Mouse (Mus musculus) limb, embryonic 14.5 days (tissue): ENCODE measurements around the gene Clec3b. TPM values are rescaled to one million over a fixed set of nuclear protein-coding genes. Genes with fewer than 3 reads are reported as not detected.

Experiments
- ATAC-seq: fragments of 200-750 bp; cut with Nextera tagmentation; 2 replicates; pipeline ENCODE4 v1.8.0; 2017; ENCODE audit warnings: low read depth, moderate number of reproducible peaks, moderate TSS enrichment; ENCODE audit not compliant: low FRiP score
- DNase-seq: peaks from one replicate; pipeline ENCODE4 v3.0.0-alpha.2; 2015; ENCODE audit warnings: low spot score
- H3K27ac ChIP-seq: fragments of 300-500 bp; sonication (generic); replicated peaks from 2 replicates; pipeline ENCODE4 v1.5.1; 2014; ENCODE audit warnings: low read depth, mild to moderate bottlenecking, low read length, moderate library complexity, mixed read lengths
- H3K27me3 ChIP-seq: fragments of 300-500 bp; sonication (generic); 2 replicates; pipeline ENCODE4 v1.6.1; 2014; ENCODE audit warnings: low read length, mixed read lengths; ENCODE audit not compliant: control insufficient read depth, insufficient read depth
- H3K36me3 ChIP-seq: fragments of 300-500 bp; sonication (generic); 2 replicates; pipeline ENCODE4 v1.6.1; 2014; ENCODE audit warnings: mild to moderate bottlenecking, low read length, moderate library complexity, mixed read lengths; ENCODE audit not compliant: control insufficient read depth, insufficient read depth
- H3K4me1 ChIP-seq: fragments of 300-500 bp; sonication (generic); 2 replicates; pipeline ENCODE4 v1.6.1; 2014; ENCODE audit warnings: antibody characterized with exemption, low read length, mixed read lengths; ENCODE audit not compliant: control insufficient read depth, insufficient read depth
- H3K4me2 ChIP-seq: fragments of 300-500 bp; sonication (generic); replicated peaks from 2 replicates; pipeline ENCODE4 v1.6.1; 2014; ENCODE audit warnings: low read depth, mild to moderate bottlenecking, low read length, moderate library complexity; ENCODE audit not compliant: severe bottlenecking
- H3K4me3 ChIP-seq: fragments of 300-500 bp; sonication (generic); replicated peaks from 2 replicates; pipeline ENCODE4 v1.5.1; 2014; ENCODE audit warnings: low read length
- H3K9ac ChIP-seq: fragments of 300-500 bp; sonication (generic); 2 replicates; pipeline ENCODE4 v1.6.1; 2014; ENCODE audit warnings: mild to moderate bottlenecking, low read depth, low read length, moderate library complexity; ENCODE audit not compliant: severe bottlenecking
- H3K9me3 ChIP-seq: fragments of 300-500 bp; sonication (generic); 2 replicates; pipeline ENCODE4 v1.6.1; 2016; ENCODE audit warnings: low read length; ENCODE audit not compliant: control insufficient read depth
- POLR2A ChIP-seq: fragments of 200-500 bp; IDR thresholded peaks from 2 replicates; pipeline ENCODE4 v1.8.0; 2012; ENCODE audit warnings: inconsistent platforms, mild to moderate bottlenecking, moderate library complexity, borderline replicate concordance; ENCODE audit not compliant: insufficient read depth, insufficient read length; ENCODE audit errors: extremely low read depth
- WGBS: fragments of 180-500 bp; shearing (Covaris S2); extraction: QIAGEN DNeasy Blood & Tissue Kit; methylation state at CpG from one replicate; pipeline ENCODE4 v1.1.7; 2014; 5-methylcytosine and 5-hydroxymethylcytosine counted together
- polyA plus RNA-seq, 2 experiments: library from polyadenylated mRNA; depleted of rRNA in 1 of 2; stranded (reverse) in 1 of 2; unstranded in 1 of 2; fragments of >200 nt; fragmentation: Nextera tagmentation in 1 of 2; extraction: Ambion mirVana in 1 of 2; gene quantifications; 2 replicates each; pipeline versions ENCODE4 v1.2.1 to v1.2.3; 2012 to 2014

The Clec3b gene
- polyA plus RNA-seq, 2 experiments: 1.6 to 21.0 TPM

- Histone ChIP-seq H3K9ac (peak overlapping the region; percentile 54), H3K4me3 (peak overlapping the region; percentile 25), H3K36me3 (no peaks in the 10 kb centered on the region), H3K27ac (no peak overlapping the region), H3K9me3 (no peaks in the 10 kb centered on the region), H3K27me3 (no peaks in the 10 kb centered on the region), H3K4me2 (peak overlapping the region; percentile 46), H3K4me1 (no peaks in the 10 kb centered on the region; the same call in 1 of the 2 replicates)
- DNase-seq: peak; percentile 39
- WGBS: 35% methylated on average over 28 of the region's 30 CpGs
- TF ChIP-seq POLR2A: no peak
- ATAC-seq: peak; percentile 60
Measured at GRCm38 (mm10) chr9:123156910-123157361, 6.2 kb downstream of the Clec3b start.

DNA sequence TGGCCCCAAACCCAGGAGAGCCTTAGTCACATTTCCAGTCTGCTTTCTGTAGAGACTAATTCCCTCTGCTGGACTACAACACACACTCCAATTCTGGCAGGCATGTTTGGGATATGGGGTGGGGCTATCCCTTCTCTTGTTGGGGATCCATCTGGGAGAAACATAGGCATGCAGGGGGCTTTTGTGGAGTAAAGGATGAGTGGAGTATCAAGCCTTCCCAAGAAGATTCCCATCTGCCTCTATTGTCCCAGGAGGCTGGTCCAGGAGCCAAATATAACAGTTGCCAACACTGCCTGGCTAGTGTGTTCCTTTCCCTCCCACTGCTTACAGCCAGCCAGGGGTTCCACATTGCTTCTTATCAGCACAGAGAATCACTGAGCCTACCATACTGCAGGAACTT, 7.0 kb downstream of the Clec3b start:
- no peak for DNase-seq
- no peaks in the 10 kb centered on the region for H3K36me3 ChIP-seq

DNA sequence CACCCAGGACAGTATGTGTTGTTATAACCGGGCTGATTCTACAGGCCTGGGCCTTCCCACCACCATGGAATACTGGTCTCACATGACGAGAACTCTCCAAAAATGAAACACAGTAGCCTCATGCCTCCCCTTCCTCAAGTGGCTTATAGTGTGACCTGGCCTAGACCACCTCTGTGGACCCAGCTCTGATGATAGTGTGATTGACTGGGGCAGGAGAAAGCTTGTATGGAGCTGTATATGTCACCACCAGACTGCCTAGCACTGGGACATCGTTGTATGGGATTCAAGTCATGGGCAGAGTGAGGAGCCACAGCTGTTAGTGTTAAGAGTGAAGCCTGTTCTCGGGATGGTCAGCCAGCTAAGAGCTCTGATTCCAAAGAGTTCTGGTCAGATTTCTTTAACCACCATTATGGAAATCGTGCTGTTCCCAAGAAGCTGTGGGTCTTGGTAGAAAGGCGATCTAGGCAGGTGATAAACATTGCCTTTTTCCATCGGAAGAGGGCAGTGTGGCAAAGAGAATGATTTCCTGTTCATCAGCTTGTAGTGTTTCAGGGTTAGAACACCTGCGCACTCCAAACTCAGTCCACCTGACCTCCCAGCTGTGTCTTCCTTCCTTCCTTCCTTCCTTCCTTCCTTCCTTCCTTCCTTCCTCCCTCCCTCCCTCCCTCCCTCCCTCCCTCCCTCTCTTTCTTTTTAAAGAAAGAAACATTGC, 7.5 kb downstream of the Clec3b start:
- no peak overlapping the region for H3K9ac ChIP-seq
- H3K4me2 ChIP-seq: no peak overlapping the region
- ATAC-seq: no peak
- TF ChIP-seq POLR2A: no peak
- no peaks in the 10 kb centered on the region for H3K36me3 ChIP-seq
- peak; percentile 28 for DNase-seq
- 61% methylated on average over 8 of the region's 8 CpGs for WGBS
- H3K9me3 ChIP-seq: no peaks in the 10 kb centered on the region
- no peaks in the 10 kb centered on the region; the same call in 1 of the 2 replicates for H3K4me1 ChIP-seq
- H3K27ac ChIP-seq: no peak overlapping the region
- H3K27me3 ChIP-seq: no peaks in the 10 kb centered on the region
- H3K4me3 ChIP-seq: no peak overlapping the region

More for the DNA sequence above, 7.0 kb downstream of the Clec3b start:
- no peak for ATAC-seq
- H3K27me3 ChIP-seq: no peaks in the 10 kb centered on the region
- no peak overlapping the region for H3K27ac ChIP-seq
- no peak overlapping the region for H3K9ac ChIP-seq
- no peak for TF ChIP-seq POLR2A
- no peak overlapping the region for H3K4me2 ChIP-seq
- H3K4me1 ChIP-seq: no peaks in the 10 kb centered on the region; the same call in 1 of the 2 replicates
- H3K4me3 ChIP-seq: no peak overlapping the region
- no peaks in the 10 kb centered on the region for H3K9me3 ChIP-seq

GRCm38 (mm10) chr9:123159330-123159729, 8.6 kb downstream of the Clec3b start:
- H3K4me2 ChIP-seq: no peak overlapping the region
- H3K4me3 ChIP-seq: no peak overlapping the region
- H3K27ac ChIP-seq: no peak overlapping the region
- 68% methylated on average over 7 of the region's 7 CpGs for WGBS
- ATAC-seq: no peak
- DNase-seq: peak; percentile 61
- H3K9me3 ChIP-seq: no peaks in the 10 kb centered on the region
- no peak overlapping the region for H3K9ac ChIP-seq
- no peaks in the 10 kb centered on the region; the same call in 1 of the 2 replicates for H3K4me1 ChIP-seq
- no peaks in the 10 kb centered on the region for H3K36me3 ChIP-seq
- TF ChIP-seq POLR2A: no peak
- no peaks in the 10 kb centered on the region for H3K27me3 ChIP-seq

GRCm38 (mm10) chr9:123161792-123162191, 11.0 kb downstream of the Clec3b start:
- no peak for TF ChIP-seq POLR2A
- ATAC-seq: no peak
- H3K27ac ChIP-seq: no peak overlapping the region
- no peak for DNase-seq
- no peak overlapping the region for H3K4me2 ChIP-seq
- no peaks in the 10 kb centered on the region; the same call in 1 of the 2 replicates for H3K4me1 ChIP-seq
- H3K4me3 ChIP-seq: no peak overlapping the region
- H3K9me3 ChIP-seq: no peaks in the 10 kb centered on the region
- 79% methylated on average over 2 of the region's 2 CpGs for WGBS
- H3K9ac ChIP-seq: no peak overlapping the region
- H3K27me3 ChIP-seq: no peaks in the 10 kb centered on the region
- no peaks in the 10 kb centered on the region for H3K36me3 ChIP-seq
